Mouse (Mus musculus) hindbrain, embryonic 13.5 days (tissue): ENCODE measurements around the gene Rabgap1. TPM values are rescaled to one million over a fixed set of nuclear protein-coding genes. Genes with fewer than 3 reads are reported as not detected.
"Not testable (repeated sequence)": the region's sequence is repeated elsewhere in the genome, so short reads cannot be mapped to it uniquely, and the experiment has no call there.

Experiments used
- ATAC-seq: fragments of 200-750 bp; cut with Nextera tagmentation; 2 replicates; pipeline ENCODE4 v1.8.0; 2017; ENCODE audit warnings: moderate TSS enrichment; ENCODE audit not compliant: low FRiP score
- H3K27ac ChIP-seq: fragments of 300-500 bp; sonication (generic); 2 replicates; pipeline ENCODE4 v1.5.1; 2015; ENCODE audit warnings: inconsistent platforms, mild to moderate bottlenecking, moderate library complexity
- H3K27me3 ChIP-seq: fragments of 300-500 bp; sonication (generic); 2 replicates; pipeline ENCODE4 v1.6.1; 2015; ENCODE audit warnings: mild to moderate bottlenecking, inconsistent platforms
- H3K36me3 ChIP-seq: fragments of 300-500 bp; sonication (generic); 2 replicates; pipeline ENCODE4 v1.6.1; 2015; ENCODE audit warnings: mild to moderate bottlenecking, inconsistent platforms
- H3K4me1 ChIP-seq: fragments of 300-500 bp; sonication (generic); replicated peaks from 2 replicates; pipeline ENCODE4 v1.6.1; 2015; ENCODE audit warnings: inconsistent platforms
- H3K4me2 ChIP-seq: fragments of 300-500 bp; sonication (generic); 2 replicates; pipeline ENCODE4 v1.6.1; 2015; ENCODE audit warnings: inconsistent platforms, mild to moderate bottlenecking, moderate library complexity
- H3K4me3 ChIP-seq: fragments of 300-500 bp; sonication (generic); 2 replicates; pipeline ENCODE4 v1.5.1; 2015; ENCODE audit warnings: mild to moderate bottlenecking, inconsistent platforms
- H3K9ac ChIP-seq: fragments of 300-500 bp; sonication (generic); 2 replicates; pipeline ENCODE4 v1.6.1; 2015; ENCODE audit warnings: mild to moderate bottlenecking, inconsistent platforms
- H3K9me3 ChIP-seq: fragments of 300-500 bp; sonication (generic); 2 replicates; pipeline ENCODE4 v1.6.1; 2016; ENCODE audit warnings: inconsistent platforms
- WGBS: fragments of 180-500 bp; shearing (Covaris S2); methylation state at CpG from one replicate; pipeline ENCODE4 v1.1.7; 2015; 5-methylcytosine and 5-hydroxymethylcytosine counted together
- polyA plus RNA-seq: library from polyadenylated mRNA; unstranded; fragments of >200 nt; fragmentation: Nextera tagmentation; extraction: Ambion mirVana; gene quantifications from 2 replicates; pipeline ENCODE4 v1.2.1, GENCODE M21; 2015

Gene Rabgap1
- polyA plus RNA-seq, 1 experiment from 2014 or later, result 63.3 TPM

GRCm38 (mm10) chr2:37466266-37466665, 23.2 kb downstream of the Rabgap1 start:
- ATAC-seq, result no peak
- Histone ChIP-seq H3K27me3 (no peaks in the 10 kb centered on the region), H3K4me1 (no peaks in the 10 kb centered on the region), H3K9me3 (no peaks in the 10 kb centered on the region), H3K36me3 (peaks cover 15% of the 10 kb centered on the region), H3K4me2 (no peak overlapping the region), H3K27ac (no peak overlapping the region), H3K9ac (no peak overlapping the region), H3K4me3 (no peak overlapping the region)
- 98% methylated on average over 4 of the region's 4 CpGs for WGBS

GRCm38 (mm10) chr2:37479559-37479958, 36.5 kb downstream of the Rabgap1 start:
- no peaks in the 10 kb centered on the region for H3K27me3 ChIP-seq
- H3K4me2 ChIP-seq, result no peak overlapping the region
- no peaks in the 10 kb centered on the region for H3K9me3 ChIP-seq
- H3K4me1 ChIP-seq, result no peaks in the 10 kb centered on the region
- peaks cover 67% of the 10 kb centered on the region for H3K36me3 ChIP-seq
- H3K27ac ChIP-seq, result no peak overlapping the region
- no peak for ATAC-seq
- H3K9ac ChIP-seq, result no peak overlapping the region
- H3K4me3 ChIP-seq, result no peak overlapping the region

- Histone ChIP-seq H3K27me3 (no peaks in the 10 kb centered on the region), H3K9ac (no peak overlapping the region), H3K4me2 (no peak overlapping the region), H3K9me3 (no peaks in the 10 kb centered on the region), H3K4me1 (no peaks in the 10 kb centered on the region), H3K36me3 (peaks cover 68% of the 10 kb centered on the region), H3K4me3 (no peak overlapping the region), H3K27ac (no peak overlapping the region)
- ATAC-seq, result no peak
- WGBS, result 95% methylated on average over 2 of the region's 2 CpGs
Measured at GRCm38 (mm10) chr2:37480039-37480438, 37.0 kb downstream of the Rabgap1 start.

GRCm38 (mm10) chr2:37484165-37484564, 41.1 kb downstream of the Rabgap1 start:
- no peaks in the 10 kb centered on the region for H3K4me1 ChIP-seq
- H3K36me3 ChIP-seq, result peaks cover 45% of the 10 kb centered on the region
- no peak overlapping the region for H3K27ac ChIP-seq
- H3K4me2 ChIP-seq, result no peak overlapping the region
- H3K27me3 ChIP-seq, result no peaks in the 10 kb centered on the region
- no peak for ATAC-seq
- no peak overlapping the region for H3K4me3 ChIP-seq
- no peaks in the 10 kb centered on the region for H3K9me3 ChIP-seq
- no peak overlapping the region for H3K9ac ChIP-seq
- WGBS, result 98% methylated on average over 2 of the region's 2 CpGs

- no peak overlapping the region for H3K9ac ChIP-seq
- H3K4me2 ChIP-seq, result no peak overlapping the region
- H3K9me3 ChIP-seq, result no peaks in the 10 kb centered on the region
- no peaks in the 10 kb centered on the region for H3K4me1 ChIP-seq
- no peak for ATAC-seq
- H3K27me3 ChIP-seq, result no peaks in the 10 kb centered on the region
- no peak overlapping the region for H3K27ac ChIP-seq
- peaks cover 55% of the 10 kb centered on the region for H3K36me3 ChIP-seq
- no peak overlapping the region for H3K4me3 ChIP-seq
- WGBS, result 87% methylated on average over 1 of the region's 1 CpGs
Measured at GRCm38 (mm10) chr2:37485370-37485769, 42.3 kb downstream of the Rabgap1 start.

GRCm38 (mm10) chr2:37486408-37486807, 43.3 kb downstream of the Rabgap1 start:
- Histone ChIP-seq H3K27me3 (no peaks in the 10 kb centered on the region), H3K4me3 (no peak overlapping the region), H3K9ac (no peak overlapping the region), H3K4me2 (no peak overlapping the region), H3K27ac (no peak overlapping the region), H3K36me3 (peaks cover 56% of the 10 kb centered on the region), H3K9me3 (no peaks in the 10 kb centered on the region), H3K4me1 (no peaks in the 10 kb centered on the region)
- ATAC-seq, result no peak

- Histone ChIP-seq H3K9ac (no peak overlapping the region), H3K4me3 (no peak overlapping the region), H3K4me1 (no peaks in the 10 kb centered on the region), H3K4me2 (no peak overlapping the region), H3K36me3 (peaks cover 59% of the 10 kb centered on the region), H3K27me3 (no peaks in the 10 kb centered on the region), H3K9me3 (no peaks in the 10 kb centered on the region), H3K27ac (no peak overlapping the region)
- WGBS, result 96% methylated on average over 2 of the region's 2 CpGs
- no peak for ATAC-seq
Measured at GRCm38 (mm10) chr2:37488956-37489355, 45.9 kb downstream of the Rabgap1 start.

GRCm38 (mm10) chr2:37497321-37497720, 54.2 kb downstream of the Rabgap1 start:
- Histone ChIP-seq H3K27ac (no peak overlapping the region), H3K9ac (no peak overlapping the region), H3K27me3 (no peaks in the 10 kb centered on the region), H3K9me3 (no peaks in the 10 kb centered on the region), H3K4me1 (no peaks in the 10 kb centered on the region), H3K4me3 (no peak overlapping the region), H3K36me3 (peaks cover 54% of the 10 kb centered on the region), H3K4me2 (no peak overlapping the region)
- WGBS, result 91% methylated on average over 4 of the region's 4 CpGs
- ATAC-seq, result no peak

- not testable (repeated sequence) for H3K27me3 ChIP-seq, H3K27ac ChIP-seq, H3K9me3 ChIP-seq, H3K4me2 ChIP-seq, ATAC-seq, H3K4me3 ChIP-seq, H3K4me1 ChIP-seq, H3K9ac ChIP-seq
- H3K36me3 ChIP-seq, result peaks cover 34% of the 10 kb centered on the region
- 93% methylated on average over 2 of the region's 2 CpGs for WGBS
Measured at GRCm38 (mm10) chr2:37505856-37506255, 62.8 kb downstream of the Rabgap1 start.

- 90% methylated on average over 4 of the region's 4 CpGs for WGBS
- peaks cover 7% of the 10 kb centered on the region; the same call in 1 of the 2 replicates for H3K4me1 ChIP-seq
- H3K36me3 ChIP-seq, result peaks cover 32% of the 10 kb centered on the region
- H3K27me3 ChIP-seq, result no peaks in the 10 kb centered on the region
- H3K9me3 ChIP-seq, result no peaks in the 10 kb centered on the region
- no peak for ATAC-seq
- H3K9ac ChIP-seq, result no peak overlapping the region
- no peak overlapping the region for H3K4me2 ChIP-seq
- H3K4me3 ChIP-seq, result no peak overlapping the region
- H3K27ac ChIP-seq, result no peak overlapping the region
Measured at GRCm38 (mm10) chr2:37511134-37511901, 68.2 kb downstream of the Rabgap1 start.

GRCm38 (mm10) chr2:37516030-37516710, 73.1 kb downstream of the Rabgap1 start, which contains the start of gene Gpr21:
Gene Gpr21, plus strand, starts transcription at chr2:37516332.
- ATAC-seq, result peak; percentile 89
- Histone ChIP-seq H3K9ac (peak within 1 kb of the TSS; percentile 68), H3K4me1 (peaks cover 39% of the 10 kb centered on the region), H3K27me3 (no peaks in the 10 kb centered on the region), H3K27ac (peak within 1 kb of the TSS; percentile 92), H3K4me3 (peak within 1 kb of the TSS; percentile 41), H3K4me2 (peak within 1 kb of the TSS; percentile 57), H3K36me3 (peaks cover 14% of the 10 kb centered on the region), H3K9me3 (no peaks in the 10 kb centered on the region)
- WGBS, result 21% methylated on average over 11 of the region's 11 CpGs

GRCm38 (mm10) chr2:37516922-37517462, 73.9 kb downstream of the Rabgap1 start:
- 28% methylated on average over 4 of the region's 4 CpGs for WGBS
- Histone ChIP-seq H3K9ac (peak overlapping the region; percentile 68), H3K36me3 (peaks cover 12% of the 10 kb centered on the region), H3K4me2 (peak overlapping the region; percentile 57), H3K27ac (peak overlapping the region; percentile 92), H3K9me3 (no peaks in the 10 kb centered on the region), H3K4me1 (peaks cover 39% of the 10 kb centered on the region), H3K4me3 (peak overlapping the region; percentile 41), H3K27me3 (no peaks in the 10 kb centered on the region)
- ATAC-seq, result peak; percentile 78
